Mouse (Mus musculus) neural tube, embryonic 11.5 days (tissue): Measurements from ENCODE around the gene Psmb8. TPM values are rescaled to one million over a fixed set of nuclear protein-coding genes. Genes with fewer than 3 reads are reported as not detected.
A peak's percentile ranks its signal among the peaks of the same experiment; 100 is the strongest.
"Not testable (repeated sequence)": the region's sequence is repeated elsewhere in the genome, so short reads cannot be mapped to it uniquely, and the experiment has no call there.

Experiments
- ATAC-seq: fragments of 200-750 bp; cut with Nextera tagmentation; 2 replicates; pipeline ENCODE4 v1.8.0; 2017; ENCODE audit warnings: moderate number of reproducible peaks, mild to moderate bottlenecking, moderate TSS enrichment, moderate library complexity; ENCODE audit not compliant: insufficient read depth, low FRiP score, low TSS enrichment
- DNase-seq: peaks from one replicate; pipeline ENCODE4 v3.0.0-alpha.2; 2015; ENCODE audit warnings: low spot score
- H3K27ac ChIP-seq: fragments of 300-500 bp; sonication (generic); 2 replicates; pipeline ENCODE4 v1.5.1; 2014; ENCODE audit warnings: low read depth, mild to moderate bottlenecking, low read length
- H3K27me3 ChIP-seq: fragments of 300-500 bp; sonication (generic); 2 replicates; pipeline ENCODE4 v1.6.1; 2014; ENCODE audit warnings: mild to moderate bottlenecking, low read length, mixed read lengths; ENCODE audit not compliant: control insufficient read depth, insufficient read depth
- H3K36me3 ChIP-seq: fragments of 300-500 bp; sonication (generic); 2 replicates; pipeline ENCODE4 v1.6.1; 2014; ENCODE audit warnings: mild to moderate bottlenecking, low read length, moderate library complexity, mixed read lengths; ENCODE audit not compliant: control insufficient read depth, insufficient read depth
- H3K4me1 ChIP-seq: fragments of 300-500 bp; sonication (generic); 2 replicates; pipeline ENCODE4 v1.6.1; 2014; ENCODE audit warnings: low read length, mixed read lengths; ENCODE audit not compliant: control insufficient read depth, insufficient read depth
- H3K4me2 ChIP-seq: fragments of 300-500 bp; sonication (generic); 2 replicates; pipeline ENCODE4 v1.6.1; 2014; ENCODE audit warnings: low read depth, mild to moderate bottlenecking, moderate library complexity
- H3K4me3 ChIP-seq: fragments of 300-500 bp; sonication (generic); 2 replicates; pipeline ENCODE4 v1.5.1; 2014; ENCODE audit warnings: low read depth, low read length
- H3K9ac ChIP-seq: fragments of 300-500 bp; sonication (generic); 2 replicates; pipeline ENCODE4 v1.6.1; 2014; ENCODE audit warnings: mild to moderate bottlenecking, low read length
- H3K9me3 ChIP-seq: fragments of 300-500 bp; sonication (generic); 2 replicates; pipeline ENCODE4 v1.6.1; 2016; ENCODE audit warnings: low read length; ENCODE audit not compliant: control insufficient read depth
- WGBS: fragments of 180-500 bp; shearing (Covaris S2); extraction: QIAGEN DNeasy Blood & Tissue Kit; methylation state at CpG from one replicate; pipeline ENCODE4 v1.1.7; 2014; 5-methylcytosine and 5-hydroxymethylcytosine counted together
- polyA plus RNA-seq: library from polyadenylated mRNA; unstranded; fragments of >200 nt; fragmentation: Nextera tagmentation; extraction: Ambion mirVana; gene quantifications from 2 replicates; pipeline ENCODE4 v1.2.1, GENCODE M21; 2014

Psmb8 gene
- polyA plus RNA-seq, 1 experiment from 2014 or later: 2.1 TPM

DNA sequence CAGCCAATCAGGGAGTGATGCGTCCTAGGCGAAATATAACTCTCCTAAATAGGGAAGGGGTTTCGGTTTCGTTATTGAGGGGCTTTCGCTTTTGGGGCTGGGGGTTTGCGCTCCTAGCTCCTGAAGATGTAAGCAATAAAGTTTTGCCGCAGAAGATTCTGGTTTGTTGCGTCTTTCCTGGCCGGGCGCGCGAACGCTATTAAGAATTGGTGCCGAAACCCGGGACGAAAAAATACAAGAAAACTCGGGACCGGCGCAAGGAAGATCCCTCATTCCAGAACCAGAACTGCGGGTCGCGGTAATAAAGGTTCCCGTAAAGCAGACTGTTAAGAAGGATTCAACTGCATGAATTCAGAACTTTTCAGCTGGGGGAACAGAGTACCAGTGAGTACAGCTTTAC is 28.4 kb downstream of the Psmb8 start:
- H3K9me3 ChIP-seq, DNase-seq, H3K9ac ChIP-seq, ATAC-seq, H3K27ac ChIP-seq, H3K4me3 ChIP-seq, H3K4me1 ChIP-seq, H3K36me3 ChIP-seq, H3K27me3 ChIP-seq, H3K4me2 ChIP-seq: not testable (repeated sequence)
- WGBS: 97% methylated on average over 11 of the region's 23 CpGs

DNA sequence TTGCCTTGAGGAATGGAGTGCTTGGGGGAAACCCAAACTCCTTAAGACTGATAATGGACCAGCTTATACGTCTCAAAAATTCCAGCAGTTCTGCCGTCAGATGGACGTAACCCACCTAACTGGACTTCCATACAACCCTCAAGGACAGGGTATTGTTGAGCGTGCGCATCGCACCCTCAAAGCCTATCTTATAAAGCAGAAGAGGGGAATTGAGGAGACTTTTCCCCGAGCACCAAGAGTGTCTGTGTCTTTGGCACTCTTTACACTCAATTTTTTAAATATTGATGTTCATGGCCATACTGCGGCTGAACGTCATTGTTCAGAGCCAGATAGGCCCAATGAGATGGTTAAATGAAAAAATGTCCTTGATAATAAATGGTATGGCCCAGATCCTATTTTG is 33.5 kb downstream of the Psmb8 start:
- not testable (repeated sequence) for H3K27ac ChIP-seq, ATAC-seq, H3K36me3 ChIP-seq, H3K9ac ChIP-seq, H3K4me2 ChIP-seq, H3K27me3 ChIP-seq, DNase-seq, H3K4me3 ChIP-seq, H3K4me1 ChIP-seq, H3K9me3 ChIP-seq
- WGBS: 95% methylated on average over 3 of the region's 9 CpGs

DNA sequence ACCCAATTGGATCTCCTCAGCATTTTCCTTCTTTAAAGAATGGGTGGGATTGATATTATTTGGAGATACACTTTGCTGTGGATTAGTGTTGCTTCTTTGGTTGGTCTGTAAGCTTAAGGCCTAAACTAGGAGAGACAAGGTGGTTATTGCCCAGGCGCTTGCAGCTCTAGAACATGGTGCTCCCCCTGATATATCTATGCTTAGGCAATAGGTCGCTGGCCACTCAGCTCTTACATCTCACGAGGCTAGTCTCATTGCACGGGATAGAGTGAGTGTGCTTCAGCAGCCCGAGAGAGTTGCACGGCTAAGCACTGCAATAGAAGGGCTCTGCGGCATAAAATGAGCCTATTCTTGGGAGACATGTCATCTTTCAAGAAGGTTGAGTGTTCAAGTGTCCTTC is 34.5 kb downstream of the Psmb8 start:
- H3K9me3 ChIP-seq, H3K27ac ChIP-seq, H3K27me3 ChIP-seq, ATAC-seq, H3K9ac ChIP-seq, H3K4me2 ChIP-seq, H3K4me1 ChIP-seq, DNase-seq, H3K4me3 ChIP-seq, H3K36me3 ChIP-seq: not testable (repeated sequence)
- 82% methylated on average over 5 of the region's 7 CpGs for WGBS

DNA sequence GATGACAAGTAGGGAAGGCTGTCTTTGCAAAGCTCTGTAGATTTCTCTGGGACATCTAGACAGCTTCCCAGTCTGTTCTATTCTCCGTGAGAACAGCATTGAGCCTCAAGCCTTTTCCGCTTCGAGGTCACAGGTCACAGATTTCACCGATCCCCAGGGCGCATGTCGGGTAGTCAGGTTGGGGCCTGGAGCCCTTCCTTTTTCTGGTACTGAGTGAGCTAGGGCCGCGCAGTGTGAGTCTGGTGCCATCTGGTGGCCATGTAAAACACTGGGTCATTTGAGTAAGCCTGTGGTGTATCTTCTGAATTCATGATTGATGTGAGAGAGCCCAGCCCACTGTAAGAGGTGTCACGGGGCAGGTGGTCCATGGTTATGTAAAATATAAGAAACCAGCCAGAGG is 37.4 kb downstream of the Psmb8 start:
- Histone ChIP-seq H3K27me3 (no peaks in the 10 kb centered on the region), H3K27ac (no peak overlapping the region), H3K36me3 (no peaks in the 10 kb centered on the region), H3K9ac (no peak overlapping the region), H3K9me3 (no peaks in the 10 kb centered on the region), H3K4me1 (no peaks in the 10 kb centered on the region), H3K4me2 (no peak overlapping the region), H3K4me3 (no peak overlapping the region)
- DNase-seq (peak; percentile 58), ATAC-seq (no peak)
- 64% methylated on average over 9 of the region's 9 CpGs for WGBS

DNA sequence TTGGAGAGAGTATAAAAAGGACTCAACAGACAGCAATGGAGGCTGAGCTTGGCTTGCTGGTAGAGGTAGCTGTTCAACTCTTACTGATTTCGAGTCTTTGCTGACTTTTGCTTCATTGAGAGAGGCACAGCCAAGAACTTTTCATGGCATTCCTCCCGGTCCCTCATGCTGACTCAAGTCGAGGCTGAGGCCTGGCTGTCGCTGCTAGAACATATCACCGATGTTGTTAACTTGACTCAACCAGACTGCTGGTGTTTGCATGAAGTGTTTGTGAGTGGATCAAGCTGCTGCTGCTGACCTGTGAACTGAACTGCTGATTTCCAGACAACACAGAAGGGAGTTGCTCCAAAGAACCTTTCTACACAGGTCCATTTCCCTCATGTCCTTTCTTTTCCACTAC is 39.2 kb downstream of the Psmb8 start:
- WGBS: 89% methylated on average over 5 of the region's 5 CpGs
- no peak overlapping the region for H3K4me2 ChIP-seq
- H3K27ac ChIP-seq: no peak overlapping the region
- no peaks in the 10 kb centered on the region for H3K36me3 ChIP-seq
- H3K9ac ChIP-seq: no peak overlapping the region
- DNase-seq: no peak
- no peaks in the 10 kb centered on the region for H3K27me3 ChIP-seq
- H3K4me3 ChIP-seq: no peak overlapping the region
- no peak for ATAC-seq
- no peaks in the 10 kb centered on the region; the same call in 1 of the 2 replicates for H3K9me3 ChIP-seq
- no peaks in the 10 kb centered on the region for H3K4me1 ChIP-seq

DNA sequence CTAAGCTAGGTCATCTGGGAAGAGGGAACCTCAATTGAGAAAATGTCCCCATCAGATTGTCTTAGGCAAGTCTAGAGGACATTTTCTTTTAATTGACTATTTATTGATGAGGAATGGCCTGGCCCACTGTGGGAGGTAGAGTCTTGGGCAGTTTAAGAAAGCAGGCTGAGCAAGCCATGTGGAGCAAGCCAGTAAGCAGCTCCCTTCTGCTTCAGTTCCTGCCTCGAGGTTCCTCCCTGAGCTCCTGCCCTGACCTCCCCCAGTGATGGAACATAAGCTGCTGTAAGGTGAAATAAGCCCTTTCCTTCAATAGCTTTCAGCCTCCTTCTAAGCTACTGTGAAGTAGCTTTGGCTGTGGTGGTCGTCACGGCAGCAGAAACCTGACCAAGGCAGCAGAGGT is 40.2 kb downstream of the Psmb8 start:
- ATAC-seq (no peak), DNase-seq (no peak)
- Histone ChIP-seq H3K4me3 (no peak overlapping the region), H3K36me3 (no peaks in the 10 kb centered on the region), H3K4me1 (no peaks in the 10 kb centered on the region), H3K9ac (no peak overlapping the region), H3K27me3 (no peaks in the 10 kb centered on the region), H3K27ac (no peak overlapping the region), H3K9me3 (no peaks in the 10 kb centered on the region; the same call in 1 of the 2 replicates), H3K4me2 (no peak overlapping the region)
- WGBS: 87% methylated on average over 3 of the region's 3 CpGs

DNA sequence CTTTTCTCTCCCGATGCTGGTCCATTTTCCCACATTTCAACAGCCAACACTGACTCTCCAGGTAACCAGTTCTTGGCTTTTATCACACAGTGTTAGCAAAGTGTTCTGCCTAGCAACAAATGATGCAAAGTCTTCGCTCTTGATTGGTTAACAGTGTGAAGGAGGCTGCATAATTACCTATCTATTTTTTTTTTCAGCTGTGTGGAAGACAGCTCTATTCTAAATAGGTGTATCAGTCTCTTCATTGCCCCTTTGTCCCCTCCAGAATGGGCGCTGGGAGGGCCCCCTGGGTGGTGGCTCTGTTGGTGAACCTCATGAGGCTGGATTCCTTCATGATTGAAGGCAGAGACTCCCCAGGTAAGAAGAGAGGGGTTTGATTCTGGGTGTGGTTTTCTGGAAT is 41.2 kb downstream of the Psmb8 start, which contains the start of gene H2-Ob:
H2-Ob (plus strand) TSS at position 198 of the 400 bp plus-strand sequence.
- Histone ChIP-seq H3K4me2 (no peak within 1 kb of the TSS), H3K4me1 (no peaks in the 10 kb centered on the region), H3K4me3 (no peak within 1 kb of the TSS), H3K36me3 (no peaks in the 10 kb centered on the region), H3K9me3 (no peaks in the 10 kb centered on the region; the same call in 1 of the 2 replicates), H3K9ac (no peak within 1 kb of the TSS), H3K27ac (no peak within 1 kb of the TSS), H3K27me3 (no peaks in the 10 kb centered on the region)
- no peak for ATAC-seq
- DNase-seq: no peak
- 67% methylated on average over 3 of the region's 3 CpGs for WGBS

DNA sequence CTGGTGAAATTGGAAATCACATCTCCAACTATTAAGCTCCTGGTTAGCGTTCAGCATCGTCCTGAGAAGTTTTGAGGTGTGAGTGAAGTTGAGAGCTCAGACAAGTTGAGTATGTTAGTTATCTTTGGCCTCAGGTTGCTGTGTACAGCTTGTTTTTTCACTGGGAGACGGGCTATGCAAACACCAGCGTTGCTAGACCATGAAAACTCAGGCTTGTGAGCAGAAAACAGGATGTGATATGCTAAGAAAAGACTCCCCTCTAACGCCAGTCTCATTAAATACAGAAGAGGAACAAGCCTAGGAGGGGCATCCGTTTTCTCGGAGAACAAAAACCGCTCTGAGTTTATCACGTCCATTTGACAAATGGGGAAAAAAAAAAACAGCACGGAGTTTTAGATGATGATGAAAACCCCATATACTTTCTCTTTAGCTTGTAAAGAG is 42.1 kb downstream of the Psmb8 start:
- 72% methylated on average over 10 of the region's 10 CpGs for WGBS
- H3K4me1 ChIP-seq: no peaks in the 10 kb centered on the region
- ATAC-seq: no peak
- H3K27ac ChIP-seq: no peak overlapping the region
- no peak overlapping the region for H3K4me3 ChIP-seq
- no peak for DNase-seq
- no peaks in the 10 kb centered on the region for H3K27me3 ChIP-seq
- no peak overlapping the region for H3K4me2 ChIP-seq
- H3K9ac ChIP-seq: no peak overlapping the region
- no peaks in the 10 kb centered on the region for H3K36me3 ChIP-seq
- no peaks in the 10 kb centered on the region; the same call in 1 of the 2 replicates for H3K9me3 ChIP-seq

DNA sequence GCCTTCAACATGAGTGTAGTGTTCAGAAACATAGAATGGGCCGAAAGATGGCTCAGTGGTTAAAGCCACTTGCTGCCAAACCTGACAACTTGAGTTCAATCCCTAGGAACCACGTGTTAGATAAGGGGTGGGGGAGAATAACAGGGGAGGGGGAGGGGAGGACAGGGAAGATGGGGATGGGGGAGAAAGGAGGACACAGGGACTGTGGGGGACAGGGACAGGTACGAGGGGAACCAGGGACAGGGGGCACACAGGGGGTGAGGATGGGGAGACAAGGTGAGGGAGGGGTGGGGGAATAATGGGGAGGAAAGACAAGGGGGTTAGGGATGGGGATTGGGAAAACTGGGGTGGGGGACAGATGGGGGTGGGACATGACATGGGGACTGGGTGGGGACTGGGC is 42.8 kb downstream of the Psmb8 start:
- 70% methylated on average over 3 of the region's 3 CpGs for WGBS
- H3K27me3 ChIP-seq: no peaks in the 10 kb centered on the region
- H3K36me3 ChIP-seq: no peaks in the 10 kb centered on the region
- H3K4me1 ChIP-seq: no peaks in the 10 kb centered on the region
- no peak overlapping the region for H3K4me3 ChIP-seq
- no peaks in the 10 kb centered on the region; the same call in 1 of the 2 replicates for H3K9me3 ChIP-seq
- no peak overlapping the region for H3K27ac ChIP-seq
- DNase-seq (no peak), ATAC-seq (no peak)
- no peak overlapping the region for H3K9ac ChIP-seq
- no peak overlapping the region for H3K4me2 ChIP-seq
